Mouse (Mus musculus) adrenal gland, adult 18-20 months (tissue): ENCODE results near the gene Lrfn3. TPM values are rescaled to one million over a fixed set of nuclear protein-coding genes. Genes with fewer than 3 reads are reported as not detected.
A peak's percentile ranks its signal among the peaks of the same experiment; 100 is the strongest.

Source experiments
- DNase-seq, 2 experiments: peaks; one replicate each; pipeline ENCODE4 v3.0.0; 2021 to 2022; ENCODE audit warnings: low spot score in 2 of 2
- total RNA-seq, 2 experiments: library from RNA; stranded (reverse); gene quantifications; 1 replicate in 1 of 2; 2 replicates in 1 of 2; pipeline ENCODE4 v1.2.3; 2021

The Lrfn3 gene
- total RNA-seq, 2 experiments from 2014 or later: 6.7 to 8.5 TPM

DNA sequence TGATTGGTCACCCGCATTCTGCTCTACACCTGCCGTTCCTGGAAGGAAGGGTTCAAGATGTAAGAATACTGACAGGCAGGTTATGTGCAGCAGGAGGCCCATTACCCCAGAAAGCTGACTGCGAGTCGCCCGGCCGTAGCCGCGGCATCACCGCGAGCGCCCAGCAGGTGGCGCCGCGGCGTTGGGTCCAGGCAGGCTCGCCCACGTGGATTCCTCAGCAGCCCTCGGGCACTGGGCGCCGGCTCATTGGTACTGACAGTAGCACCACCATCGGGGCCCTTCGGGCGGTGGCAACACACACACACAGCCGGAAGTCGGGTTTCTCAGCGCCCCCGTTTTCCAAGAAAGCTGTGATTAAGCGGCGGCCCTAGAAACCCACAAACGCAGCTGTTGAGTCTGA lies 14.7 kb downstream of the Lrfn3 start:
- DNase-seq: peak; percentile 65 to 70

DNA sequence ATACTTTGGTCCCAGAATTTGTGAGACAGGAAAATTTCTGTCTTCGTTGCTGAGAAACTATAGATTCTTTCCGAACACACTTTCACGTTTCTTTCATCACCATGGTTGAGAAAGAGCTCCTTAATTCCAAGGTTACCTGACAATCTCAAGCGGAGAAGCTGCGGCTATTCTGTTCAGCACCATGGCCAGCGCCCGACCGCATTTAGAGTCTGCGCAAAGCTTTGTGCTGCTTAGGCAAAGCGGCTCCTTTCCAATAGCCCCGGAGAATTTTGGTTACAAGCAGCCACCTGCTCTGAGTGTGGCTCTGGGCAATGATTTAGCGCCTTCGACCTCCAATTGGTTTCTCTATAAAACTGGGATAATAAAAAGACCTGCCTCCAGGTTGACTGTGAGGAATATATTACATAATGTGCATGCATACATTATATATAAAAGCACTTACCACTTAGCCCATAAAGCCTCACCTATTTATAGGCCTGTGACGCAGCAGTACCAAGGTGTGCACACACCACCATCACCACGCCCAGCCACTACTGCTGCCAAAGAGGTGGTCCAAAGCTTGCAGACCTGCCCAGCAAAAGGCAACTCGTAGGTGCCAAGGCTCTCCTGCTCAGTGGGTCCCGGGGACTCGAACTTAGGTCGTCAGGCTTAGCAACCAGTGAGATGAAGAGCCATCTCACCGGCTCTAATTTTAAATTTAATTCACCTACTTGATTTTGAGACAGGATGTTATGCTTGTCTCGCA lies 15.8 kb downstream of the Lrfn3 start:
- peak; percentile 59 to 67 for DNase-seq

DNA sequence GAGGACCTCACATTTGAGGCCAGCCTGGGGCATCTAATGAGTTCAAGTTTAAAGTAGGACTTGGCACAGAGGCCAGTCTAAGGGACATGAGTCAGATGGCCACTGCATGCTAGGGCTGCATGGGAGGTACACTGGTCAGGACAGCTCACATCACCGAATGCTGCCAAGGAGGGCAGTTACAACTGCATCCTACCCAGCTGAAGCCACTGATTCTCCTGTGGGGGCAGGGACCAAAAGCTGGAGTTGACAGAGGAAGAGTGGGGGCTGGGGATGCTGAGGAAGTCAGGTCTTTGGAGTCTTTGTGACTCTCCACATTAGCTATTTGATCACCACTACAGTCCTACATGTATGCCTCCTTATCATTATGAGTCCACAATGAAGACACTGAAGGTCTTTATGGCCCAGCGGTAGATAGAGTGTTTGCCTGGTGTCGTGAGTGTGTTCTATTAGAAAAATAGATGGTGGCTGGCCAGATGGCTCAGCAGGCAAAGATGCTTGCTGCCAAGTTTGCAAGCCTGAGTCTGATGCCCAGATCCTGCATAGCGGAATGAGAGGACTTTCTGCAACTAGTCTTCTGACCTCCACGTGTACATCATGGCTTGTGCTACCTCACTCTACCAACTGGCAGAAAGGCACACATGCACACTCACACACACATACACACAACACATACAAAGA lies 23.0 kb downstream of the Lrfn3 start:
- no peak for DNase-seq

DNA sequence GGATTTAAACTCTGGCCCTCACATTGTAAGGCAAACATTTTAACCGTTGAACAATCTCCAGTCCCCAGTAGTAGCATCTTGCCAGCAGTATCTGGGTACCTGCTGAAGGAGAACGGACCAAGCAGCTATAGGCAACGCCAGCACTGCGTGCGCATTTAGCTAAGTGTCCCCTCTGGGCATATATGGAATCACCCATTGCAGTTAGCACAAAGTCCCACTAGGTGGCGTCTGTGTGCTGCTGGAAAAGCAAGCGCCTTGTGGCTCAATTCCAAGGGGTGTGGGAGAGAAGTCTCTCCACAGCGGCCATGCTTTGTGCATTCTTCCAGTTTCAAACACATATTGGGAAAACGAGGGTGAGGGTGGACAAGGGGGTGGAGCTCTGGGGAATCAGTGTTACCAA lies 26.2 kb downstream of the Lrfn3 start:
- DNase-seq: peak; percentile 70 to 73

DNA sequence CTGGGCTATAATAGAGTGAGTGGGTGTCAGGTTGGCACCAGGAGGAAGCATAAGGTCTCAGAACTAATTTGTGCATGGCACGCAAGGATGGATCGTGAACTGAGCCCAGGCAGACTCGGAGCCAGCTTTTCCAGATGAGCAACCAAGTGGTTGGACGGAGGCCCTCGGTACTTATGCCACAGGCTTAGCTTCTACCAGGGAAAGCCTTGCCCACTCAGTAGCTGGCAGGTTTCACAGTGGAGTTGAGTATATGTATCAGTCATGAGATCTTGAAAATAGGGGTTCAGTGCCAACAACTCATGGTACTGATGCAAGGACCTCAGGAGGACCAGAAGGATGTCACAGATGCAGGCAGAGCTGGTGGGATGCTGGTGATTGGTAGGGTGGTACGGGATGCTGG lies 26.9 kb downstream of the Lrfn3 start:
- no peak for DNase-seq

DNA sequence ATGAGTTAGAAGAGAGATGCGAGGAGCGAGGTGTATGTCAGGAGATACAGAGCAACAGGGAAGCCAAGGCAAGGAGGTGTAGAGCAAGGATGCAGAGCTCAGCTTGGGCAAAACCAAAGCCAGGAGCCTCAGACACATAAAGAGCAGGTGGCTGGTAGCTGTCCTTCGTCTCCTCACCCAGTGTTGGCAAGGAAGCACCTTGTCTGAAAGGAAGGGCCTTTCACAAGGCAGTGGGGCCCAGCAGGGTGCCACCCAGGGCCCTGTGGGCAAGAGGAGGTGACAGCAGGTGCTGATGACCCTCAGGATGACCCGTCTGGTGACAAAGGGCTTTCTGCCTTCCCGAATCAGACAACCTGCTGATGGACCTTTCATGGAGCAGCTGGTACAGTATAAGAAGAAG lies 28.0 kb downstream of the Lrfn3 start:
- no peak for DNase-seq

DNA sequence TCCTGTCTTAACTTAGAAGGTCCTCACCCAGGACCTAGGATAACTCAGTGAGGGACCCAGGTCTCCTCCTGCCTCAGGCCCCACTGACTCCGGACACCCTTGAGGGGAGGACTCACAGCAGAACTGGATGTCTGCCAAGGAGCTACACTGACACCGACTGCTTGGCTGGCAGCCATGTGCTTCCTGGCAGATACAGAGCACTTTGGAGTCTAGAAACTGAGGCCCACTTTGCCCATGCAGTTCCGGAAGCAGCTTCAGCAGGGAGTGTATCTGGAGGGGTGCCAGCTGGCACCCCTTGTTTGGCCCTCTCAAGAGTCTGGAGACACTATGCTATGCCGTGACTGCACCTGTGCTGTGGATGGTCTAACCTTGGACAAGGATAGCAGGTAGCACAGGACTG lies 29.1 kb downstream of the Lrfn3 start:
- peak; percentile 60 to 72 for DNase-seq

DNA sequence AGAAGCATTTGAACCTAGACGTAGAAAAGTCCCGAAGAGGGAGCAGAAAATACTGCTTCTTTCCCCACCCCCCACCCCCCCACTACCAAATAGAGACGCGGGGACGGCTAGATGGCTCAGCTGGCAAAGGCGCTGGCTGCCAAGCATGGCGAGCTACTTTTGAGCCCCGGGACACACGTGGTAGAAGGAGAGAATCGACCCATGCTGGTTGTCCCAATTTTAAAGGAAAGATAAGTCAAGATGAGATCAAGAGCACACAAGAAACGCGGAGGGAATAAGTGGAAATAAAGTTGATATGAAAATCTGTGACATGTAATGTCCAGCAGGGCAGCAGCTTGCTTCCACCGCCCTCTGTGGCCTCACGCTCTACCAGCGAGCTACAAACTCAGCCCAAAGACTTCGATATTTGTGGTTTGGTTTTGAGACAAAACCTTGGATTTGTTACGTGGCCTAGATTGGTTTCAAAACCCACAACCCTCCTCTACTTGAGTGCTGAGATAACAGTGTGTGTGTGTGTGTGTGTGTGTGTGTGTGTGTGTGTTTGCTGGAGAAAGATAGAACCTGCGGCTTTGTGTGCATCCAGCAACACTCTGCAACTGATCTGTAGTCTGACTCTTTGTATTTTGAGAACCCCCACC lies 29.8 kb downstream of the Lrfn3 start:
- DNase-seq: no peak

DNA sequence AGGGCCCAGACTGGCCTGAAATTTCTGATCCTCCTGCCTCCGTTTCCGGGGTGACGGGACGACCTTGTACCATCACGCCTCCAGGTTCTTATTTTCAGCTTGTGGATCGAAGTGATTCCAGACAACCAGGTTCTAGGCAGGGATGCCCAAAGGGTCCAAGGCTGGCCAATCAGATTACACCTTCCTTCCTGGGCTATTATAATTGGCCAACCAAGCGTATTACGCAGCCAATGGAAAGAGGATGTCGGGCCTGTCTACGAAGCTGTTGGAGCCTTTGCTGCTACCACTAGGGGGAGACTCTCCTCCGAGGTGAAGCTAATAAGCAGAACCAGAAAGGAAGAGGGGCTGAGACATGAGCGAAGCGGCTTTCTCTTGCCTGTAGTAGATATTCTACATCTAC lies 30.7 kb downstream of the Lrfn3 start:
- DNase-seq: peak; percentile 50 to 54

DNA sequence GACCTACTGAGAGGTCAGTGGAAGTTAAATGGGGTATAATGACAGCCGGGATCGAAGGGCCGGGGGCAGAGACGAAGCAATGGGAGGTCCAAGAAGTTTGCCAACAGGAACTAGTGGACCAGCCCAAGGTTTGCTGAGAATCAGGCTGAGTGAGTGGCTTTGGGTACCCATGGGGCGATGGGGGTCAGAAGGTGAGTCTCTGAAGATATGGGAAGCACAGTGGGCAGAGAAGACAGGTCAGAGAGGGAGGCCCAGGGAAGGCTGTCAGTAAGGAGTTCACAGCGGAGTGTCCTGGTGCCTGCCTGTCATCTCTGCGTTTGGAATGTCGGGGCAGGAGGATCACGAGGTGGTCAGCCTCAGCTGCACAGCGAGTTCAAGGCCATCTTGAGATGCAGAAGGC lies 34.2 kb downstream of the Lrfn3 start:
- DNase-seq: no peak

DNA sequence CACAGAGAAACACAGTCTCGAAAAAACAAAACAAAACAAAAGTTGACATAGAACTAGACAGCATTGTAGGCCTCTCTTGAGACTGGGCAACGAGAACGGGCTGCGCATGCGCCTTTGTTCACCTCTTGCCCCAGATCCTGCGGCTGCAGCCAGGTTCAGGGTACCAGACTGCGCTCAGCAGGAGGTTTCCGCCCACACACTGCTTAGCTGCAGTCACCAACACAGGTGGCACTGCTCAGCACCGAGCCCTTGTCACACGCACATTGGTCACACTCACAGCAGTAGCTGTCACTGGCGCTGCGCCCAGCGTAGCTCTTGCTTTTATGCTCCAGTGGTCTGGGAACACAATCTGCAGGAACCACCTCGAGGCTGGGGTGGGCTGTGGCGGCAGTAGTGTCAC lies 35.4 kb downstream of the Lrfn3 start:
- no peak for DNase-seq

DNA sequence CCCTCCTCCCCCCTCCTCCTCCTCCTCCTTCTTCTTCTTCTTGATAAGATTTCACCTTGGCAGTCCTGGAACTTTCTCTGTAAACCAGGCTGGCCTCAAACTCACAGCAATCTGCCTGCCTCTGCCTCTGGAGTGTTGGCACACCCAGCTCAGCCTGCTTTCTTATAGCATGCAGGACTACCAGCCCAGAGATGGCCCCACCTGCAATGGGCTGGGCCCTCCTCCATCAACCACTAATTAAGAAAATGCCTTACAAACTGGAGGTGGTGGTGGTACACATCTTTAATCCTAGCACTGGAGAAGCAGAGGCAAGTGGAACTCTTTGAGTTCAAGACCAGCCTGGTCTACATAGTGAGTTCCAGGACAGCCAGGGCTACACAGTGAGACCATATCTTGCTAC lies 36.1 kb downstream of the Lrfn3 start:
- DNase-seq: no peak

DNA sequence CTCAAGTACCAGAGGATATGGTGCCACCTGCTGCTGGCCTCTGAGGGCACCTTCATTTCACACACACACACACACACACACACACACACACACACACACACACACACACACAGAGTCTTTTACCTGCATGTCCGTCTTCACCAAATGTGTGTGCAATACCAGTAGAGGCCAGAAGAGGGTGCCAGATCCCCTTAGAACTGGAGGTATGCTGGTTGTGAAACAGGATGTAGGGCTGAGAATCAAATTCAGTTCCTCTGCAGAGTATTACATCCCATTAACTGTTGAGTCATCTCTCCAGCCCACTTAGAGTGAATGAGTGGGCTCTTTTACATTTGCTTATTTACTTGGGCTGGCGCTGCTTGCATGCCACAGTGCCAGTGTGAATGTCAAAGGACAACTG lies 37.2 kb downstream of the Lrfn3 start:
- DNase-seq: no peak

DNA sequence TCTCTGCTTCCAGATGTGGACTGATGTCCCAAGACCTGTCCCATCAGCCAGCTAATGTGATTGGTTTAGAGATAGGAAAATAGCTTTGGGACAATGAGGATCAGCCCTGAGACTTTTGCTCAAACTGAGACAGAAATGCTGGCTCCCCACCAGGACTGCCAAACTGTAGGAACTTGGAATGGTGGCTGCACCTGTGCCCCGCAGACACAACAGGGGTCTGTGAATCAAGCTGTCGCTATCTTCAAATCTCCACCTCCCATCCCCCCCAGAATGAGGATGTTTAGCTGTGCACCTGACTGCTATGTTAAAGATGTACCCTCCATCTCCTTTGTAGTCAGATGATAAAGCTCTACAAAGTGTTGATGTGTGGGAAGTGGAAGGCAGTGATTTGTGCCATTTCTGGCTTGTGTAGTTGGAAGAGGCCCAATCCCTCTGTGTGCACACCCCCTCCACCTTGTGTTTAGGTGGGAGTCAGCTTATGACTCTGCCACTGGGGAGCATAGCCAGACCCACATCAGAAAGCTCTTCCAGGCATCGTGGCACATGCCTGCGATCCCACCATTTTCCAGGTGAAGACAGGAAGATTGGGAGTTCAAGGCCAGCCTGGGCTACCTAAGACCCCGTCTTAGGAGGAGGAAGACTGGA lies 38.1 kb downstream of the Lrfn3 start:
- DNase-seq: no peak

DNA sequence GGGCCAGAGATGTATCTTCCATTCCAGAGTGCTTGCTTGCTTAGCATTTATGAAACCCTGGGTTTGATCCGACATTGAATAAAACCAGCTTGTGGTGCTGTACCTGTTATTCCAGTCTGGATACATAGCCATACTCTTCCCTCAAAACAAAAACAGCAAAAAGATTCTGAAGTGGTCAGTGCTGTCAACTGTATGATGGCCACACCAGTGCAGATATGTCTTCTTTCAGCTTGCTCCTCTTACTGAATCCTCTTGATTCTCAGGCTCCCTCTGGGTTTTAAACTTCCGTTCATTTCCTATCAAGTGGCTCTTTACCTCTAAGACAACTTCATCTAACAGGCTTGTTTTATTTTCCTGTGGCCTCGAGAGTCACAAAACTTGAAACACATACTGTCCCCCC lies 38.8 kb downstream of the Lrfn3 start, which contains the start of gene Sdhaf1:
Gene Sdhaf1 (minus strand): TSS at position 101 of the 400 bp plus-strand sequence.
- DNase-seq: no peak

DNA sequence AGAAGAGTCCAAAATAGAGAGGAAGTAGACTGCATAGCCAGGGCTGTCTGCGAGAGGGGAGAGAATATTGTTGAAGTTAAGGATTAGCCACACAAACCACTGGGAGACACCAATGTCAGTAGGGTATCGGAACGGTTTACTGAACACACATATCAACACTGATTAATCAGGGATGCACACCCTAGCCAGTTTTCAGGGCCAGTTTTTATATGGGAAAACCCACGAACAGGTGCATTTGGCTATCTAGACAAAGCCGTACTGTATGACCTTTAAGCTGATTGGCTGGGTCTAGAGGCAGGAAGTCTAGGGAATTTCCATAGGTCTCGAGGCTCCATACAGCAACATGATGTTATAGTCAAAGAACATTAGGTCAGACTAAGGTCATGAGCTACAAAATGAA lies 39.7 kb downstream of the Lrfn3 start:
- DNase-seq: no peak

DNA sequence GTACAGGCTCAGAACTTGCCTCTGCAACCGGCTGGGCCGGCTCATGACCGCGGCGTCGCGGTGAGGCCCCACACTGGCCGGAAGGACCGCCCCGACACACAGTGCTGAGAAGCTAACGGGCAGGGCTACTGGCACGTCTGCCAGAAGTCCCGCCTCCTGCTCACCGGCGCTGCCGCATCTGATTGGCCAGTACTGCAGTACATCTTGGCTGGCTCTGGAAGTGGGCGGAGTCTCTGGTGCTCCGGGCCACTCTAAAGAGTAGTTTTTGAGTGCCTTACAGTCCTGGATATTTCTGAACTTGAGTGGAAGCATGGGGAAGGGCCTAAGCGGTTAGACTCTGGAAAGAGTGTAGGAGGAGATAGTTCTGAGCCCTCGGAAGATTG lies 40.3 kb downstream of the Lrfn3 start:
- DNase-seq: peak; percentile 93 to 94

DNA sequence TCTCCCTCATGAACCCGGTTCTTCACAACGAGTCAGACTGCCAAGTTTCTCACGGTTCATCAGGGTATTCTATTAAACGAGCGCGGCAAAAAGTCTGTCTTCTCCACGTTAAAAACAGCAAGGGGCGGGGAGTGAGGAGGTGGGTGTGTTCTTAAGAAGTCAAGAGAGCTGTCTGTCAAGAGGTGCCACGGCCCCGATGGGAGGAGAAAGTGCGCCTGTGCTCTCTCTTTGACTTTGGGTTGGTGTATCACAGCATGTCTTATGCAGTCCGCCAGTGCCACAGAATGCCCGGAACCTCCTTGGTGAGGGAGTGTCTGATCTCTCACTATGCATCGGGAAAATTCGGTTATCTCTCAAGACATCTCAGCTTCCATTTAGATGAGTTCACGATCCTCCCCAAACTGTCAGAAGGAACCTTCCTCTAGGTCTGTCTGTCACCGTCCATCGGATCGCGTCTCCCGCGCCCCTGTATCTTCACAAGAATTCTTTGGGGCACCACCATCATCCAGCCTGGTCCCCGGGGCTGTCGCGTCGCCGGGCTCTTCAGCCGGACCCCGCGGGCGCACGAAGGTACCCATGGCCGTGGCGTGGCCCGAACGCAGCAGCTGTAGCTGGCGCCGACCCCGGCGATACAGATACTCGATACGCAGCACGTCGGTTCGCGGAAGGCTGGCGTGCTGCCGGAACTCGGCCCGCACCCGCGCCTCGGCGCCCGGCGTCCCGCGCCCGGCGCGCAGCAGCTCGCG lies 40.9 kb downstream of the Lrfn3 start, which contains the start of gene E130208F15Rik:
Gene E130208F15Rik (plus strand): TSS at position 202 of the 746 bp plus-strand sequence.
- peak; percentile 60 to 61 for DNase-seq

DNA sequence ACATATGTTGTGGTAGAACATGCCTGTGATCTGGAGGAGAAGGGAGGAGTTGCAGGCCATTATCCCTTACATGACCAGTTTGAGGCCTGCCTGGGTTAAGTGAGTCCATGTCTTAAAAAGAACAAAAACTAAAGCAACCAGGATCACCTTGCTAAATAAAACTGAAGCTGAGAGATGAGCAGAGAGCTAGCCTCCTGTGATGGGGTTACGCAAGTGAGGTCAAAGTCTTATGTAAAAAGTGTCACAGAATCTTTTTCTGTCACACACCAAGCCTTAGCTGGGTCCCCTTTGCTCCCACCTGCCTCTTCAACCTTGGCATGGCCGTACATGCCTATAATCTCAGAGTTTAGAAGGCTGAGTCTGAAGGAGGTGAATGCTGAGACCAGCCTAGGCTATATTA lies 41.6 kb downstream of the Lrfn3 start:
- no peak for DNase-seq

DNA sequence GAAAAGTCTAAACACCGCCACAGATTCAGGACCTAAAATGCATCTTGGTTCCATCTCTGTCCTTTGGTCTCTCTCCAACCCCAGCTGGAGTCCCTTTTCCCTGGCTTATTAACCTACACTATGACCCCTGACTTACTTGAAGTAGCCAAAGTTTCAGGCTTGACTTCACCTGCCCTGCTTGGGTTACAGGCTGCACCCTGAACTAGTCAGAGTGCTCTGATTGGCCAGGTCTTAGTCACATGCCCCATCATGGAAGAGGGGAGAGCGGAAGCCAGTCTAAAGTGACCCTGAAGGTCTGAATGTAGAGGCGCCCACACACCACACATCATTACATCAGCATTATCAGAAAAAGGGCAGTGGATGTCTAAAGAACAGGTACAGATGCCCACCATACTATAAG lies 44.4 kb downstream of the Lrfn3 start:
- DNase-seq: no peak
